Mouse (Mus musculus) lung, postnatal 4 days (tissue): ENCODE data around the gene Rfx7.
"Not testable (repeated sequence)": the region's sequence is repeated elsewhere in the genome, so short reads cannot be mapped to it uniquely, and the experiment has no call there.

Source experiments
- DNase-seq, 2 experiments: peaks; one replicate each; pipeline ENCODE4 v3.0.0; 2021

Gene Rfx7

DNA sequence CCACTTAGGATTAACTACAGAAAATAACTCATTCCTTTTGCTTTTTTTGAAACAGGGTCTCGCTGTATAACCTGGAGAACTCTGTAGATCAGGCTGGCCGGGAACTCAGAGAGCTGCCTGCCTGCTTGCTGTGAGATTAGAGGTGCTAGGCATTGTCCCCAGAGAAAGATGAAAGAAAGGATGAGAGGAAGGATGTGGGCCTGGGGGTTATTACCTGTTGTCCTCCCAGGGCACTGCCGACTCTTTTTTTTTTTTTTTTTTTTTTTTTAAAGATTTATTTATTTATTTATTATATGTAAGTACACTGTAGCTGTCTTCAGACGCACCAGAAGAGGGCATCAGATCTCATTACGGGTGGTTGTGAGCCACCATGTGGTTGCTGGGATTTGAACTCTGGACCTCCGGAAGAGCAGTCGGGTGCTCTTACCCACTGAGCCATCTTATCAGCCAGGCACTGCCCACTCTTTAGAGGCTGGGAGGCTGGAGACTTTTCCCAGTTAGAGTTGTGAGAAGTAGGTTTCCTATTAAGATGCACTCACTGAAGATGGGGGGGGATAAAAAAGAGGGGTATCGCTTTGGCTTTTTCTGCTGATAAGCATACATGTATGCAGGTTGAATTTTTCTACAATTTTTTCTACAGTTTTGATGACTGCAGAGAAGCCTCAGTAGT, 134.4 kb downstream of the Rfx7 start:
- DNase-seq = not testable (repeated sequence)

DNA sequence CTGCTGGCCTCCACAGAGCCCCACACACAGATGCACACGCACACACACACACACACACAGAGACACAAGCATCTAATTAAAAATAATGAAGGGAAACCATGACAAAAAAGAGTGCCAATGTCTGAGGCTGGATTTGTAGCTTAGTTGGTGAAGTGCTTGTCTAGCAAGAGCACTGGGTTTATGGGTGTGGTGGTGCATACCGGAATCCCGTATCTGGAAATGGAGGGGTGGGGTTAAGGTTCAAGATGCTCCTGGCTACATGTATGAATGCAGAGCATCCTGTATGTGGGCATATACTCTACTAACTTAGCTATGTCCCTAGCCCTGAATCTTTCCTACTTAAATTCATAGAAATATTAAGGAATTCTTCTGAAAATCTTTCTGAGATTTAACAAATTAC, 135.1 kb downstream of the Rfx7 start:
- DNase-seq = no peak

DNA sequence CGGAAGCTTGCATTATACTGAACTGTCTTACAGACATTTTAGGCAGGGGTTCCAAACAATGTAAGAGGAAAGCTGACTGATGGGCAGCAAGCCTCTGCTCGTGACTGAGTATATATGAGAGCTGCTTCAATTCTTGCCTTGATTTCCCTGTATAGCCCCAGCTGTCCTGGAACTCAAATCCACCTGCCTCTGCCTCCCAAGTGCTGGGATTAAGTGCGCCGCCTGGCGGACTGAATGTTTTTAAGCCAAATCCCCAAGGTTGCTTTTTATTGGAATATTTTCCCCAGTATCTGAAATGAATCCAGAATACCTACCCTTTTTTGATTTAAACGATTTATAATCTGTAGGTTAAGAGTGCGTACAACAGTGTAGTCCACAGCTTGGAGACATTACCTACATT, 137.3 kb downstream of the Rfx7 start:
- DNase-seq = no peak

- DNase-seq = peak; percentile 80 to 89
These were observed 140.3 kb downstream of the Rfx7 start for GRCm38 (mm10) chr9:72672361-72672760.
